Mouse (Mus musculus): ENCODE measurements at regions not wholly inside any gene's neighbourhood (a gene's known extent, or its start where the extent isn't known, plus 50 kb on each side); places are given as distances from the start of the nearest gene placed in this dataset.

- no peak for DNase-seq (ENCODE audit: low spot score)
Observed at GRCm38 (mm10) chr1:166735545-166735944, 53.9 kb upstream of the Fmo9 start.

GRCm38 (mm10) chr1:166738029-166738428 lies 56.4 kb upstream of the Fmo9 start:
- DNase-seq (ENCODE audit: low spot score), result no peak

GRCm38 (mm10) chr1:166750236-166750635 lies 68.6 kb upstream of the Fmo9 start:
- no peak for DNase-seq (ENCODE audit: low spot score)

GRCm38 (mm10) chr1:166750777-166751176 lies 69.1 kb upstream of the Fmo9 start:
- DNase-seq (ENCODE audit: low spot score), result no peak

- DNase-seq (ENCODE audit: low spot score), result no peak
Observed at GRCm38 (mm10) chr1:166751436-166751835, 69.8 kb upstream of the Fmo9 start.

- no peak for DNase-seq (ENCODE audit: low spot score)
Observed at GRCm38 (mm10) chr1:166752990-166753709, 71.5 kb upstream of the Fmo9 start.

GRCm38 (mm10) chr1:166758987-166759386 lies 77.3 kb upstream of the Fmo9 start:
- no peak for DNase-seq (ENCODE audit: low spot score)

- no peak for DNase-seq (ENCODE audit: low spot score)
Observed at GRCm38 (mm10) chr1:166773114-166773513, 91.5 kb upstream of the Fmo9 start.

GRCm38 (mm10) chr1:166782106-166782505 lies 100.5 kb upstream of the Fmo9 start:
- no peak for DNase-seq (ENCODE audit: low spot score)

- no peak for DNase-seq (ENCODE audit: low spot score)
Observed at GRCm38 (mm10) chr1:166787945-166788344, 106.3 kb upstream of the Fmo9 start.

- no peak for DNase-seq (ENCODE audit: low spot score)
Observed at GRCm38 (mm10) chr1:166788824-166789399, 107.3 kb upstream of the Fmo9 start.

GRCm38 (mm10) chr1:166793052-166793716 lies 111.5 kb upstream of the Fmo9 start:
- DNase-seq (ENCODE audit: low spot score), result no peak

GRCm38 (mm10) chr1:166793717-166794081 lies 112.1 kb upstream of the Fmo9 start:
- DNase-seq (ENCODE audit: low spot score), result no peak

- DNase-seq (ENCODE audit: low spot score), result no peak
Observed at GRCm38 (mm10) chr1:166794622-166795244, 113.1 kb upstream of the Fmo9 start.

GRCm38 (mm10) chr1:166795613-166796012 lies 114.0 kb upstream of the Fmo9 start:
- DNase-seq (ENCODE audit: low spot score), result no peak

GRCm38 (mm10) chr1:166796362-166796925 lies 114.8 kb upstream of the Fmo9 start:
- no peak for DNase-seq (ENCODE audit: low spot score)

GRCm38 (mm10) chr1:166796931-166797330 lies 115.3 kb upstream of the Fmo9 start:
- DNase-seq (ENCODE audit: low spot score), result no peak

GRCm38 (mm10) chr1:166800953-166801603 lies 119.4 kb upstream of the Fmo9 start:
- DNase-seq (ENCODE audit: low spot score), result no peak

- DNase-seq (ENCODE audit: low spot score), result no peak
Observed at GRCm38 (mm10) chr1:166801929-166802328, 120.3 kb upstream of the Fmo9 start.

- no peak for DNase-seq (ENCODE audit: low spot score)
Observed at GRCm38 (mm10) chr1:166803928-166804327, 122.3 kb upstream of the Fmo9 start.

- no peak for DNase-seq (ENCODE audit: low spot score)
Observed at GRCm38 (mm10) chr1:166804333-166804732, 122.7 kb upstream of the Fmo9 start.
